Mouse (Mus musculus) embryonic facial prominence, embryonic 12.5 days (tissue): ENCODE results near the gene Srl. TPM values are rescaled to one million over a fixed set of nuclear protein-coding genes. Genes with fewer than 3 reads are reported as not detected.

Source experiments
- ATAC-seq: fragments of 200-750 bp; cut with Nextera tagmentation; 2 replicates; pipeline ENCODE4 v1.8.0; 2017; ENCODE audit not compliant: insufficient number of reproducible peaks, insufficient read depth, low FRiP score, low TSS enrichment
- H3K27ac ChIP-seq: fragments of 300-500 bp; sonication (generic); 2 replicates; pipeline ENCODE4 v1.5.1; 2016; ENCODE audit warnings: mild to moderate bottlenecking
- H3K27me3 ChIP-seq: fragments of 300-500 bp; sonication (generic); 2 replicates; pipeline ENCODE4 v1.6.1; 2016; ENCODE audit warnings: mild to moderate bottlenecking, moderate library complexity
- H3K36me3 ChIP-seq: fragments of 300-500 bp; sonication (generic); 2 replicates; pipeline ENCODE4 v1.6.1; 2016; ENCODE audit warnings: mild to moderate bottlenecking
- H3K4me1 ChIP-seq: fragments of 300-500 bp; sonication (generic); 2 replicates; pipeline ENCODE4 v1.6.1; 2016
- H3K4me2 ChIP-seq: fragments of 300-500 bp; sonication (generic); replicated peaks from 2 replicates; pipeline ENCODE4 v1.6.1; 2016; ENCODE audit warnings: mild to moderate bottlenecking, moderate library complexity
- H3K4me3 ChIP-seq: fragments of 300-500 bp; sonication (generic); 2 replicates; pipeline ENCODE4 v1.5.1; 2016; ENCODE audit warnings: mild to moderate bottlenecking
- H3K9ac ChIP-seq: fragments of 300-500 bp; sonication (generic); 2 replicates; pipeline ENCODE4 v1.6.1; 2016; ENCODE audit warnings: mild to moderate bottlenecking, moderate library complexity
- H3K9me3 ChIP-seq: fragments of 300-500 bp; sonication (generic); 2 replicates; pipeline ENCODE4 v1.6.1; 2016; ENCODE audit warnings: mild to moderate bottlenecking, moderate library complexity
- WGBS: fragments of 180-500 bp; shearing (Covaris S2); methylation state at CpG from one replicate; pipeline ENCODE4 v1.1.7; 2016; 5-methylcytosine and 5-hydroxymethylcytosine counted together
- polyA plus RNA-seq: library from polyadenylated mRNA; unstranded; fragments of >200 nt; fragmentation: Nextera tagmentation; extraction: Ambion mirVana; gene quantifications from 2 replicates; pipeline ENCODE4 v1.2.1, GENCODE M21; 2016

The Srl gene
- polyA plus RNA-seq, 1 experiment from 2014 or later: 31.9 TPM

GRCm38 (mm10) chr16:4455693-4456092, 85.9 kb downstream of the Srl start:
- Histone ChIP-seq H3K9me3 (no peaks in the 10 kb centered on the region), H3K4me3 (no peak overlapping the region), H3K36me3 (no peaks in the 10 kb centered on the region), H3K27ac (no peak overlapping the region), H3K9ac (no peak overlapping the region), H3K4me1 (no peaks in the 10 kb centered on the region), H3K4me2 (no peak overlapping the region), H3K27me3 (no peaks in the 10 kb centered on the region)
- no peak for ATAC-seq
- WGBS: 71% methylated on average over 4 of the region's 4 CpGs

DNA sequence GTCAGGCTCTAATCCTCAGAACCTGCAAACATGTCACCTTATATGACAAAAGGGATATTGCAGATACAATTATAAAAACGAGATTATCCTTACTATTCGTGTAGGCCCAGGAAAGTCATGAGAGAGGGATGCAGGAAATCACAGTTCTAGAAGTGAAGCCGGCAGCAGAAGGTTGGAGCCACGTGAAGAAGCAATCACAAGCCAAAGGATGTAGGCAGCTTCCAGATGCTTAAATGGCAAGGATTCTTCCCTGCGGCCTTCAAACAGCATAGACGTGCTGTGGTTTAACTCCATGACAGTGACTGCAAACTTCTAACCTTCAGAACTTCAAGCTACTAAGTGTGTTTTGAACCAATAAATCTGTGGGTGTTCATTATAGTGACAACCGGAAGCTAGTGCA, 87.1 kb downstream of the Srl start:
- H3K4me2 ChIP-seq: no peak overlapping the region
- WGBS: 83% methylated on average over 7 of the region's 7 CpGs
- H3K27ac ChIP-seq: no peak overlapping the region
- H3K4me3 ChIP-seq: no peak overlapping the region
- H3K9me3 ChIP-seq: no peaks in the 10 kb centered on the region
- no peak overlapping the region for H3K9ac ChIP-seq
- no peak for ATAC-seq
- H3K4me1 ChIP-seq: no peaks in the 10 kb centered on the region
- no peaks in the 10 kb centered on the region for H3K27me3 ChIP-seq
- no peaks in the 10 kb centered on the region for H3K36me3 ChIP-seq

DNA sequence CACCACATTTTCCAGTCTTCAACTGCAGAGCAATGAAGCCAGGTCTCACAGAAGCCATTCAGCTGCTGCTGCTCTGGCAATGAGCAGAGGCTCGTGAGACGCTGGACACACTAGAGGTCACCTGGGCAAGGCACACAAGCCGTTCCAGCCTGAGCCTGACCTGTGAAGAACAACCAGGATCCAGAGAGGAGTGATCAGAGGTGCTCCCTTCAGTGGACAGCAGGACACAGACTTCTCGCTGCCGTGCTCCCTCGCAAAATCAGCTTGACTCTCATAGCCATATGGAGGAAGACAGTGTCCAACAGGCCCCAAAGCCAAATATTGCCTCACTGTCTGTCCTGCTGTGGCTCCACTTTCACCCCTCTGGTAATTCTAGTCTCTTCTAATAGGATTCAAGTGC, 92.2 kb downstream of the Srl start:
- 87% methylated on average over 6 of the region's 6 CpGs for WGBS

DNA sequence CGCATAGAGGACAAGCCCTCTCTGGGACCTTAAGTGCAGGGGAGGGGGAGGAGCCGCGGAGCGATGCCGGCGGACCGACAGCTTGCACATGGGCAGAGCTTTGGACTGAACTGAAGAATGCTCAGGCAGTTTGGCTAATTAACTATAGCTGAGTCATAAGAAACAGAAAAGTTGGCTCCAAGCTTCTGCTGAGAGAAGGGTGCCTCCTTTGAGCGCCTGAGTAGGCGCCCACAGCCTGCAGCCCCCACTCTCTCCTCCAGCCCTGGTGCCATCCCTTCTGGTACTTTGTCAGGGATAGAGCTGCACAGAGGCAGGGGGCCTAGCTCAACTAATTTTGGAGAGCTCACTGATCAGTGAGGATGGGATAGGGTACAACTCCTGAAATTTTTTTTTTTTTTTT, 93.4 kb downstream of the Srl start:
- no peak overlapping the region for H3K4me2 ChIP-seq
- 50% methylated on average over 9 of the region's 9 CpGs for WGBS
- no peak overlapping the region for H3K9ac ChIP-seq
- 0 out of 2 replicates have a peak, but pooled peaks have one; percentile 52 for ATAC-seq
- H3K27ac ChIP-seq: no peak overlapping the region
- no peaks in the 10 kb centered on the region for H3K4me1 ChIP-seq
- no peaks in the 10 kb centered on the region for H3K27me3 ChIP-seq
- H3K4me3 ChIP-seq: no peak overlapping the region
- H3K36me3 ChIP-seq: no peaks in the 10 kb centered on the region
- no peaks in the 10 kb centered on the region for H3K9me3 ChIP-seq

More for the DNA sequence above, 92.2 kb downstream of the Srl start:
- no peaks in the 10 kb centered on the region for H3K36me3 ChIP-seq
- no peak overlapping the region for H3K27ac ChIP-seq
- no peak overlapping the region for H3K9ac ChIP-seq
- H3K9me3 ChIP-seq: no peaks in the 10 kb centered on the region
- H3K4me2 ChIP-seq: no peak overlapping the region
- no peak overlapping the region for H3K4me3 ChIP-seq
- ATAC-seq: no peak
- H3K4me1 ChIP-seq: no peaks in the 10 kb centered on the region
- no peaks in the 10 kb centered on the region for H3K27me3 ChIP-seq

DNA sequence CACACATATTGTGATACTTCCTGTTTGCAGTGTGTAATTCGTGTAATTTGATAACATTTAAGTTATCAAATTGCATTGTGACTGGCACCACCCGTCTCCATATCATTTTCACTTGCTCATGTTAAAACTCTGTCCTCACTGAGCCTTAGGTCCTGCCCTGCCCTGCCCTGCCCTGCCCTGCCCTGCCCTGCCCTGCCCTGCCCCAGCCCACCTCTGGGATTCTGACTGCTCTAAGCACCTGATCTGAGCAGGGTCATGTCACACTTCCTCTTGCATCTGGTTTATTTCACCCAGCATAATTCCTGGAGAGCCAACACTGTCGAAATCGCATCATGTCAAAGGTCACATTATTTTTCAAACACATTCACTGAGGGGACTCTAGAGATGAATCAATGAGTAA, 95.2 kb downstream of the Srl start:
- no peak for ATAC-seq
- Histone ChIP-seq H3K27me3 (no peaks in the 10 kb centered on the region), H3K4me1 (no peaks in the 10 kb centered on the region), H3K9ac (no peak overlapping the region), H3K27ac (no peak overlapping the region), H3K4me3 (no peak overlapping the region), H3K36me3 (no peaks in the 10 kb centered on the region), H3K9me3 (no peaks in the 10 kb centered on the region), H3K4me2 (no peak overlapping the region)
- 32% methylated on average over 4 of the region's 4 CpGs for WGBS

DNA sequence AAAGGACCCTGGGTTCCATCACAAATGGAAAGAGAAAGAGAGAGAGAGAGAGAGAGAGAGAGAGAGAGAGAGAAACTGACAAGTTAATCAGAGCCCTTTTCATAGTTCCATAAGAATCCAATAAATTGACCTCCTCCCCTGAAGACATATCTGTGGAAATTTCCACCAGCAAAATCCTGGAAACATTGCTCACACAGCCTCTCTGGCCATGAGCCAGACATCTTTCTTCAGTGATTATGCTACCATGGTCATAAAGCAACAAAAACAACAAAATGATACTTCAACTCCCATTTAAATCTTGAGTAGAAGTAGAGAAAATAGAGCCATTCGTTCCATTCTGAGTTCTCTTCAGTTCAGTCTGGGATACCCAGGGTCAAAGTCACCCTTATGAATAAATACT, 97.2 kb downstream of the Srl start:
- no peaks in the 10 kb centered on the region for H3K27me3 ChIP-seq
- no peak overlapping the region for H3K4me3 ChIP-seq
- no peaks in the 10 kb centered on the region for H3K36me3 ChIP-seq
- H3K4me2 ChIP-seq: no peak overlapping the region
- no peak for ATAC-seq
- no peaks in the 10 kb centered on the region for H3K4me1 ChIP-seq
- H3K9me3 ChIP-seq: no peaks in the 10 kb centered on the region
- WGBS: 87% methylated on average over 1 of the region's 1 CpGs
- no peak overlapping the region for H3K27ac ChIP-seq
- H3K9ac ChIP-seq: no peak overlapping the region

- no peak overlapping the region for H3K9ac ChIP-seq
- no peak for ATAC-seq
- no peaks in the 10 kb centered on the region for H3K36me3 ChIP-seq
- no peak overlapping the region for H3K4me3 ChIP-seq
- WGBS: 69% methylated on average over 10 of the region's 10 CpGs
- no peak overlapping the region for H3K27ac ChIP-seq
- no peaks in the 10 kb centered on the region for H3K4me1 ChIP-seq
- no peak overlapping the region for H3K4me2 ChIP-seq
- H3K27me3 ChIP-seq: no peaks in the 10 kb centered on the region
- H3K9me3 ChIP-seq: no peaks in the 10 kb centered on the region
These were observed 102.1 kb downstream of the Srl start for GRCm38 (mm10) chr16:4439302-4440066.

GRCm38 (mm10) chr16:4436738-4437137, 104.9 kb downstream of the Srl start:
- Histone ChIP-seq H3K4me2 (no peak overlapping the region), H3K4me3 (no peak overlapping the region), H3K9ac (no peak overlapping the region), H3K36me3 (no peaks in the 10 kb centered on the region), H3K27ac (no peak overlapping the region), H3K27me3 (no peaks in the 10 kb centered on the region), H3K9me3 (no peaks in the 10 kb centered on the region), H3K4me1 (no peaks in the 10 kb centered on the region)
- no peak for ATAC-seq
- WGBS: 66% methylated on average over 4 of the region's 4 CpGs

GRCm38 (mm10) chr16:4435371-4435770, 106.2 kb downstream of the Srl start:
- WGBS: 82% methylated on average over 2 of the region's 2 CpGs

GRCm38 (mm10) chr16:4431841-4432240, 109.8 kb downstream of the Srl start:
- Histone ChIP-seq H3K36me3 (no peaks in the 10 kb centered on the region), H3K4me3 (no peak overlapping the region), H3K4me2 (no peak overlapping the region), H3K9me3 (no peaks in the 10 kb centered on the region), H3K27me3 (no peaks in the 10 kb centered on the region), H3K9ac (no peak overlapping the region), H3K4me1 (no peaks in the 10 kb centered on the region), H3K27ac (no peak overlapping the region)
- WGBS: 68% methylated on average over 4 of the region's 4 CpGs
- ATAC-seq: no peak

More at GRCm38 (mm10) chr16:4435371-4435770, 106.2 kb downstream of the Srl start:
- no peaks in the 10 kb centered on the region for H3K9me3 ChIP-seq
- H3K9ac ChIP-seq: no peak overlapping the region
- no peaks in the 10 kb centered on the region for H3K36me3 ChIP-seq
- no peak for ATAC-seq
- no peak overlapping the region for H3K27ac ChIP-seq
- no peak overlapping the region for H3K4me3 ChIP-seq
- no peak overlapping the region for H3K4me2 ChIP-seq
- H3K27me3 ChIP-seq: no peaks in the 10 kb centered on the region
- no peaks in the 10 kb centered on the region for H3K4me1 ChIP-seq

- Histone ChIP-seq H3K4me1 (no peaks in the 10 kb centered on the region), H3K27me3 (no peaks in the 10 kb centered on the region), H3K27ac (no peak overlapping the region), H3K9ac (no peak overlapping the region), H3K9me3 (no peaks in the 10 kb centered on the region), H3K36me3 (no peaks in the 10 kb centered on the region), H3K4me3 (no peak overlapping the region), H3K4me2 (no peak overlapping the region)
- ATAC-seq: no peak
- 77% methylated on average over 3 of the region's 3 CpGs for WGBS
These were observed 110.6 kb downstream of the Srl start for GRCm38 (mm10) chr16:4431013-4431412.

GRCm38 (mm10) chr16:4430232-4430631, 111.4 kb downstream of the Srl start:
- Histone ChIP-seq H3K4me1 (no peaks in the 10 kb centered on the region), H3K27me3 (no peaks in the 10 kb centered on the region), H3K4me3 (no peak overlapping the region), H3K27ac (no peak overlapping the region), H3K9me3 (no peaks in the 10 kb centered on the region), H3K36me3 (no peaks in the 10 kb centered on the region), H3K9ac (no peak overlapping the region), H3K4me2 (no peak overlapping the region)
- ATAC-seq: no peak
- 84% methylated on average over 5 of the region's 5 CpGs for WGBS
